Mouse (Mus musculus) C2C12 (cell line): ENCODE data around the gene Nlgn1.

Source experiments
- CTCF ChIP-seq: IDR thresholded peaks from one replicate; pipeline ENCODE4 v1.5.1; 2011; ENCODE audit not compliant: control insufficient read depth, insufficient read depth, insufficient read length
- MYOG ChIP-seq: IDR thresholded peaks from one replicate; pipeline ENCODE4 v1.6.1; 2011; ENCODE audit not compliant: control insufficient read depth, insufficient read length; ENCODE audit errors: extremely low read depth

DNA sequence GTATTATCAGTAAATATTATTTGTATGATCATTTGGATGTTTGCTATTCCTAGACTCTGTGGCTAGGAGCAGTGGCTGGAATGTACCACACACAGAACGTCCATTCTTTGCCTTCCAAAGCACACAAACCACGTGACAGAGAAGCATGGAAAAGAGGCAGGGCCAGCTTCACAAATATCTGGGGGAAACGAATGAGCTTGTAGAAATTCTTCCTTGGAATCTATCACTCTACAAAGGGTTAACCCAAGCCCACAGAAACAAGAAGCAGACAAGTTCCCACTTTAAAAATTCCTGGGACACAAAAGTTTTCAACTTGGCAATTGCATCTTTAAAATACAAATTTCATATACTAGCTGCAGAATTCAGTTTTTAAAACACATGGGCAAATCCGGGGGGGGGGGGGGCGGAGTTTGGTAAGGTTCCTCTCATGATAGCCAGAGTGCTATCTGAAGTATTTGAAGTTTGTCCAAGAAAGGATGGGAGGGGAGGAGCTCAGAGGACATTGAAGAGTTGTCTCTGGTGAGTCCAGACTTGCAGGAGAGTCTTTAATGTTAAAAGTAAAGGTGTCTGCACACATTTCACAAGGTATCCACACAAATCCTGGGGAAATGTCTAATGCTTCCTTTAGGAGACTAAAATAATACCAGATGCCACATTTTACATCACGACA lies 180.8 kb downstream of the Nlgn1 start:
- TF ChIP-seq CTCF (no peak), MYOG (no peak)
